Mouse (Mus musculus): ENCODE results near the gene Rpgrip1.

Rpgrip1 gene

GRCm38 (mm10) chr14:52197156-52197878 is 86.8 kb downstream of the Rpgrip1 start, which contains the start of gene Supt16:
Supt16 (minus strand) TSS chr14:52197416.
- peak; percentile 80 to 90 for DNase-seq (ENCODE audit: low spot score in 2 of 2)

DNA sequence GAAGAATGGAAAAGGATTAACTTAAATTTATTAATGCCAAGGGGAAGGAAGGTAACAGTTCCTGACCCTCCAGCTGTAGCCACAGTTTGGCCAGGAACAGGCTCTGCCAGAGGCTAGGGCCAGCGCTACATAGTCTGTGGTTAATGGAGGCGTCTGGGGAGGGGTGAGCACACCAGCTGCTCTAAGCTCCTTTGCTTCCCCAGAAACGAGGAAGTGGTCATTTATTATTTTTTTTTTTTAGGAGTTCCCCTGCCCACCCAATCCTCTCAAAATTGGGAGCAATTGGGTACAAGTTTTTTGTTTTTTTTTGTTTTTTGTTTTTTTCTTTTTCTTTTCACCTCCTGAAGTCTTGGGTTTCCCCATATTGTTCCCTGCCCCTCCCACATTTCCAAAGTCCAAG is 87.6 kb downstream of the Rpgrip1 start:
- DNase-seq (ENCODE audit: low spot score in 2 of 2): peak in 1 of 2 experiments; percentile 21

- DNase-seq (ENCODE audit: low spot score in 2 of 2): no peak
Observed at GRCm38 (mm10) chr14:52199412-52199811, 88.9 kb downstream of the Rpgrip1 start.

Measured in spleen, postnatal 4 days (tissue).